Mouse (Mus musculus) adrenal gland, postnatal 14 days (tissue): ENCODE results near the gene Gm20772. TPM values are rescaled to one million over a fixed set of nuclear protein-coding genes. Genes with fewer than 3 reads are reported as not detected.
"Not testable (repeated sequence)": the region's sequence is repeated elsewhere in the genome, so short reads cannot be mapped to it uniquely, and the experiment has no call there.

Experiments
- DNase-seq: peaks from one replicate; pipeline ENCODE4 v3.0.0; 2021; ENCODE audit warnings: mixed read lengths
- long read RNA-seq, 2 experiments: library from polyadenylated mRNA; stranded (forward); transcript quantifications; one replicate each; pipeline ENCODE4 v2.0.0; 2021
- total RNA-seq: library from RNA; stranded (reverse); gene quantifications from 2 replicates; pipeline ENCODE4 v1.2.3, GENCODE M21; 2021

The Gm20772 gene
- total RNA-seq, result not detected in 2 replicates
- long read RNA-seq, experiment 1, result 0 reads
- long read RNA-seq, experiment 2, result 0 reads

DNA sequence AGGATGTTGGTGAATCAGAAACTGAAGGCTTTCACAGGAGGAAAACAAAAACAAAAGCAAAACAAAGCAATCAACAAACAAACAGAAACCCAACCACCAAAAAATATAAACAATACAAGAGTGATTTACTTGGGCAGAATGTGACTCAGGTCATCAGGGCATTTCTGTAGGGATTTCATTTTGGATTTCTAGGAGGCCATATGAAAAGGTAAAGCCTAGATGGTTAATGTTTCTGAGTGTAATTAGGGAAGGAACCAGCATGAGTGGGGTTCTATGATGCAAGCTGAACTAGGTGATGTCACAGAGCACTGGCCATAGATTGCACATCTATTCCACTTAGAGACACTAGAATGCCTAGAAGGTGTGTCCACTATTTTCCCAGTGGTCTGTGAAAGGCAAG lies at the start of gene Gm20772, which contains the start of gene Gm20831:
Gene Gm20772, plus strand, starts transcription at position 301 of the 400 bp plus-strand sequence.
Gene Gm20831, plus strand, starts transcription at position 301 of the 400 bp plus-strand sequence.
- not testable (repeated sequence) for DNase-seq

DNA sequence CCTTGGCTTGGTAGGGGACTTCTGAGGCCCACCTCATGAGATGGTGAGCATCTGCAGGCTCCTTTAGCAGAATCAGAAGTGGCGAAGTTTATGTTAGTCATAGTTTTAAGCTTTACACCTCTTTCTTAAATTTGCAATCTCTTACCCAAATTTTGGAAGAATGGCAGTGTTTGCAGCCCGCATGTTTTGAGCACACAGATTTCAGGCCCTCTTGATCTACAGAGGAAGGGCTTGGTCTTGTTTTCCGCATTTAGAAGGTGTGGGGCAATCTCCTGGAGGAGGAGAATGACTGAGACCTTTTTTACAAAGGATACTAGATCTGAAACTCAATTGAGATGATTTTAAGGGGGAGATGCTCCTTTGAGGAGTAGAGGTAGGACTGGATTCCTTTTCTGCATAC lies 28.4 kb upstream of the Gm20772 start, which contains the start of gene Gm21904:
Gene Gm21904, minus strand, starts transcription at position 101 of the 400 bp plus-strand sequence.
- not testable (repeated sequence) for DNase-seq

Other genes starting within 250 kb of the Gm20772 start
- not detected in 2 replicates for gene Gm21904, start 28.5 kb upstream of the Gm20772 start, total RNA-seq
- not detected in 2 replicates for gene Gm20831, start within 50 bp of the Gm20772 start, total RNA-seq
- not detected in 2 replicates for gene Srsy, start 62.6 kb downstream of the Gm20772 start, total RNA-seq
- gene Gm21764, start 187.1 kb downstream of the Gm20772 start, total RNA-seq, result not detected in 2 replicates
- not detected in 2 replicates for gene Ssty1, start 214.4 kb downstream of the Gm20772 start, total RNA-seq